Mouse (Mus musculus) testis, adult 2 months (tissue): Measurements from ENCODE around the gene Zg16. TPM values are rescaled to one million over a fixed set of nuclear protein-coding genes. Genes with fewer than 3 reads are reported as not detected.
A peak's percentile ranks its signal among the peaks of the same experiment; 100 is the strongest.

Experiments used
- H3K27ac ChIP-seq: fragments of 200-500 bp; 2 replicates; pipeline ENCODE4 v1.5.1; 2012; ENCODE audit warnings: low read depth, low read length; ENCODE audit not compliant: control insufficient read depth, insufficient read depth
- H3K27me3 ChIP-seq: fragments of 200-500 bp; 2 replicates; pipeline ENCODE4 v1.6.1; 2012; ENCODE audit warnings: mild to moderate bottlenecking, low read length, moderate library complexity; ENCODE audit not compliant: control insufficient read depth, insufficient read depth
- H3K36me3 ChIP-seq: fragments of 200-500 bp; 2 replicates; pipeline ENCODE4 v1.6.1; 2012; ENCODE audit warnings: mild to moderate bottlenecking, low read length; ENCODE audit not compliant: control insufficient read depth, insufficient read depth
- H3K4me1 ChIP-seq: fragments of 200-500 bp; 2 replicates; pipeline ENCODE4 v1.6.1; 2012; ENCODE audit warnings: low read length; ENCODE audit not compliant: control insufficient read depth, insufficient read depth
- H3K4me3 ChIP-seq: fragments of 200-500 bp; 2 replicates; pipeline ENCODE4 v1.5.1; 2012; ENCODE audit warnings: low read depth, mild to moderate bottlenecking, low read length, moderate library complexity, mixed read lengths; ENCODE audit not compliant: control insufficient read depth
- CTCF ChIP-seq: fragments of 200-500 bp; IDR thresholded peaks from 2 replicates; pipeline ENCODE4 v1.5.1; 2012; ENCODE audit warnings: low read depth, mild to moderate bottlenecking, inconsistent platforms, low read length, moderate library complexity; ENCODE audit not compliant: control insufficient read depth, insufficient read depth, insufficient replicate concordance
- POLR2A ChIP-seq: fragments of 200-500 bp; IDR thresholded peaks from 2 replicates; pipeline ENCODE4 v1.6.1; 2012; ENCODE audit warnings: low read depth, mild to moderate bottlenecking, inconsistent platforms, low read length, moderate library complexity; ENCODE audit not compliant: control insufficient read depth
- polyA plus RNA-seq: library from polyadenylated mRNA; depleted of rRNA; stranded (reverse); fragments of >200 nt; gene quantifications from 2 replicates; pipeline ENCODE4 v1.2.3, GENCODE M21; 2012

The Zg16 gene
- polyA plus RNA-seq, 1 experiment, result 0.93 TPM

DNA sequence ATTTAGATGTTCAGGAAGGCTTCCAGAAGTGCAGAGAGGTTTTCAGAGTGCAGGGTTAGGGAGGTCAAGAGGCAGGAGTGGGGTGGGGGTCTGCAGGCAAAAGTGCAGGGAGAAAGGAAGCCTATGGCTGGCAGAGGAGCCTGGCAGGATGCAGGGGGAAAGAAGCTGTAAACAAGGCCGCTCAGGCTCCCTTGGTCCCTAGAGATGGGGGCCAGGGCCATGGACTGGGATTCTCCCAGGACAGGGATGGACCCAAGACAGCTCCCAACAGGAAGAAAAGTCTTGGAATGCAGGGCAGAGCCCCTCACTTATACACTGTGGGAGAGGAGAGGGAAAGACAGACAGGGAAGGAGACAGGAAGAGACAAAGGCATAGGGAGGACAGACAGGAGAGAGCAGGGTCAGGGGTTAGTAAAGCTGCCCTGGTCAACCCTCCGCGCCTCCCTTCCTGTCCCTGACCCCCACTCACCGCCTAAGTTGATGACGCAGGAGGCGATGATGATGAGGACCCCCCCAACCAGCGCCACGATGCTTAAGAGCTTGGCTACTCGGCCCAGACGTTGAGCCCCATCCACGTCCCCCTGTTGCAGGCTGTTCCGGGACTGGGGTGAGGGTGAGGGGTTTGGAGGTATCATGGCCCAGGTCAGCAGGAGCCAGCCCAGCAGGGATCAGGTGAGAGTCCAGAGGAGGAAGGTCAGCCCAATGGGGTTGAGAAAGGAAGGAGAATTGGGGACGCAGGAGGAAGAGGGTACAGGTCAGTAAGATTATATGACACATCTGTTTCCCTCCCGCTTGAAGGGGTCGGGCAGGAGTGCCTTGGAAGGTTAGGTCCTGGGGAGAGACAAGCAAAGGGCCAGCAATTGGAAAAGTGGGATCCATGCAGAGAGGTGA, 68.5 kb downstream of the Zg16 start:
- H3K27me3 ChIP-seq, result no peaks in the 10 kb centered on the region
- TF ChIP-seq CTCF, result no peak

DNA sequence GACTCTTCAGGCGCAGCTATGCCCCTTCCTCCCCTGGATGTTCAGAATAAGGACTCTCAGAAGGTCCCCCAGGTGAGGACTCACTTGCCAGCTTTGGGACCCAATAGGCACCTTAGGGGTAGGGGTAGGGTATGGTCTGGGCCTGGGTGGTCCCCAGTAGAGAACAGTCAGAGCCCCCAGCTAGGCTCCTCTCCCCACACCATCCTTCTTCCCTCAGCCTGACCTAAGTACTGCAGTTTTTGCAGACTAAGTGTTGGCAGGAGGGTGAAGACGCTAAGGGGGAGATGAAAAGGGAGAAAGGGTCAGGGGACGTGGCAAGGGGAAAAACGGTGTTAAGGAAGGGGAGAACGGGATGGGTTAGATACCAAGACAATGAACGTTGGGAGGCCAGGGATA, 69.2 kb downstream of the Zg16 start:
- H3K4me1 ChIP-seq, result peaks cover 25% of the 10 kb centered on the region

More for the DNA sequence above, 68.5 kb downstream of the Zg16 start:
- Histone ChIP-seq H3K4me1 (peaks cover 25% of the 10 kb centered on the region), H3K36me3 (0 out of 2 replicates have a peak, but pooled peaks cover 1% of the 10 kb centered on the region), H3K27ac (no peak overlapping the region), H3K4me3 (no peak overlapping the region)

DNA sequence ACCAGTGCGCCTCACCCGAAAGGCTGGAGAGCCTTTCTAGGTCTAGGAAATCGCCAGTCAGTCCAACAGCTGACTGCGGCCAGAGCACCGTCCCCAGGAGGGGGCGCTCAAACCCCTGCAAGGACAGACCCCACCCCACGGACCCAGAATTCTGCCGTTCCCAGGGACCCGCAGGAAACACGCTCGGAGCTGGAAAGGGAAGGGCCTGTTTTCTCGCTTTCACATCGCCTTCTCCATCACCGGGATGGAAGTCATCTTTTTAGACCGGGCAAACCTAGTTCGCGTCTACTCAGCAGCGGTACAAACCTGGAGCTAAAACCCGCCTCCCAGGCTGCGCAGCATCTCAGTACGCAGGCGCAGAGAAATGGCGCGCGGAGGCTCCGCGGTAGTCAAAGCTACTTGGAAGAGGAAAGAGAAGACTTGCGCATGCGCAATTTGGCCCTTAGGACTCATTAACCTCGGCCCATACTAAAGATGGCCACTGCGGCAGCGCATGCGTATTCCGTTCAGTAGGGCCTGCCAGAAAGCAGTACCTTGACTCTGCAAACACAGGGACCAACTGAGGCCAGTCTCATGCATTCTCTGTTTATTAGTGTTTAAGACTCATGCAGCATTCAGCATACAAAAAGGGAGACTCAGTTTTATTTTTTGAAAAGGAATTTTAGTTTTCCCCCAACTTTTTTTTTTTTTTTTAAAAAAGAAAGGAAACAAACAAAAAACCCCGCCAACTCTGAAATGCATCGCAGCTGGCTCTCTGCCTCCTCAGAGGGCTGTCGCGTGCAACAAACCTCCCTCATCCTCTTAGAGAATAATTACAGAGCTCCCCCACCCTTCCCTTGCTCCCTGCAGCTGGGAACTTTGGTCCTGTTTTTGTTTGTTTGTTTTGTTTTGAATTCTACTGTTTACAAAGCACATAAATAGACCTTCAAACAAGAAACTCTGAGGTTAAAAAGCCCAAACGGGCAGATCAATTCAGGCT, 69.9 kb downstream of the Zg16 start, which contains the start of gene Pagr1a:
TSS of gene Pagr1a (minus strand) at position 382 of the 979 bp plus-strand sequence.
- H3K27me3 ChIP-seq, result no peaks in the 10 kb centered on the region
- TF ChIP-seq CTCF, result peak; percentile 68
- TF ChIP-seq POLR2A, result peak; percentile 83

More for the DNA sequence above, 69.2 kb downstream of the Zg16 start:
- Histone ChIP-seq H3K27ac (no peak overlapping the region), H3K4me3 (no peak overlapping the region), H3K27me3 (no peaks in the 10 kb centered on the region), H3K36me3 (0 out of 2 replicates have a peak, but pooled peaks cover 1% of the 10 kb centered on the region)
- TF ChIP-seq CTCF (no peak), POLR2A (no peak)

DNA sequence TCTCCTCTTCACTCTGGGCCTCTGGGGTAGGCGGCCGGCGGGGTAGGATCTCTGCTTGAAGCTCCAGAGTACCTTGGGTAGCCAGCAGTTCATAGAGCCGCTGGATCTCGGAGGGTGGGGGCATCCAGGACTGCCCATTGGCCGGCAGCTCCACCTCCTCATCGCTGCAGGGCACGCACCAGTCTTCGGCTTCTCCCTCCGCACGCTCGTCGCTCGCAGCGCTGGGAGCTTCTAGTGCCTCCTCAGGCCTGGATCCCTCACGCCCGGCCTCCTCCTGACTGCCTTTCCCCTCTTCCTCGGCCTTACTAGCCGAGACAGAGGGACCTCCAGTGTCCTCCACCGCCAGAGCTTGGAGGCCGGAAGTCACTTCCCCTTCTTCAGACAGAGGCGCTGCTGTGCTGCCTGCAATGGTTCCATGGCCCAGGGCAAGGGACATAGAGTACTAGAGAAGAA, 70.6 kb downstream of the Zg16 start:
- peaks cover 21% of the 10 kb centered on the region for H3K4me1 ChIP-seq
- 0 out of 2 replicates have a peak, but pooled peaks cover 1% of the 10 kb centered on the region for H3K36me3 ChIP-seq

More for the DNA sequence above, 69.9 kb downstream of the Zg16 start, which contains the start of gene Pagr1a:
- 0 out of 2 replicates have a peak, but pooled peaks cover 1% of the 10 kb centered on the region for H3K36me3 ChIP-seq
- peak within 1 kb of the TSS; percentile 83 for H3K27ac ChIP-seq
- peak within 1 kb of the TSS; percentile 87 for H3K4me3 ChIP-seq
- peaks cover 22% of the 10 kb centered on the region for H3K4me1 ChIP-seq

DNA sequence TGATC, 70.8 kb downstream of the Zg16 start, which contains the start of gene Pagr1b:
TSS of gene Pagr1b (minus strand) at position 4 of the 5 bp plus-strand sequence.
- H3K36me3 ChIP-seq, result 0 out of 2 replicates have a peak, but pooled peaks cover 1% of the 10 kb centered on the region
- peaks cover 20% of the 10 kb centered on the region for H3K4me1 ChIP-seq
- TF ChIP-seq POLR2A (no peak), CTCF (no peak)
- H3K4me3 ChIP-seq, result peak within 1 kb of the TSS; percentile 87
- H3K27ac ChIP-seq, result peak within 1 kb of the TSS; percentile 83
- H3K27me3 ChIP-seq, result no peaks in the 10 kb centered on the region

More for the DNA sequence above, 70.6 kb downstream of the Zg16 start:
- no peak for TF ChIP-seq POLR2A
- no peak for TF ChIP-seq CTCF
- Histone ChIP-seq H3K4me3 (peak overlapping the region; percentile 87), H3K27me3 (no peaks in the 10 kb centered on the region), H3K27ac (peak overlapping the region; percentile 83)

DNA sequence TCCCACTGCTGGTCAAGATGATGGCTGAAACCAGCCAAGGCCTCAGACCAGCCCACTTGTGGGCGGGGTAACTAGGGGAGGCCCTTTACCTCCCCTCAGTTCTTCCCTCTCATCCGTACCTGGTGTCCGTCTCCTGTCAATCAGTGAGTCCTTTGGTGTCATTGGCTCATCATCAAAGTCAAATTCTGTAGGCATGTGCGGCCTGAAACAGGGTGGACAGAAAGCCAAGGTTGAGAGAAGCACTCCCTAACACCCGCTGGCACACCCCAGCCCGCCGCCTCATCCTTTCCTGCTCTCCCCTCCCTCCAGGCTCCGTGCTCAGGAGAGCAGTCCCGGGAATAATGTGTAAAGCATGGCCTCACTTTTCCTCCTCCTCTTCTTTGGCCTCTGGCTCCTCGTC, 71.0 kb downstream of the Zg16 start:
- H3K4me1 ChIP-seq, result peaks cover 19% of the 10 kb centered on the region
- H3K4me3 ChIP-seq, result peak overlapping the region; percentile 87
- H3K27ac ChIP-seq, result peak overlapping the region; percentile 83
- 0 out of 2 replicates have a peak, but pooled peaks cover 1% of the 10 kb centered on the region for H3K36me3 ChIP-seq
- H3K27me3 ChIP-seq, result no peaks in the 10 kb centered on the region
- no peak for TF ChIP-seq POLR2A
- TF ChIP-seq CTCF, result no peak

DNA sequence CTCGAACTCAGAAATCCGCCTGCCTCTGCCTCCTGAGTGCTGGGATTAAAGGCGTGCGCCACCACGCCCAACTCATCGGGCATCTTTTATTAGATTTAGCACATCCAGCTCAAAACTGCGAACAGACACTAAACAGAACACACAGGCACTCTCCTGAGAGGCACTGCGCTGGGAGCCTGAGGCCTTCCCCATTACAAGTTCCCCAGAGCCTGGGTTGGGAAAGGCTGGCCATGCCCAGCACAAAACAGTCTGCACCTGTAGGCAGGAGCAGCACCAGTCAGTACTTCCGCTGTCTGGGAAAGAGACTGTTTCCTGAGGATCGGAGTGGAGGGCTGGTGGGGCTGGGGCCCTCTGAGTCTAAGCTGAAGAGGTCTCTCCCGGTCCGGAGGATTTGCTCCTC, 72.1 kb downstream of the Zg16 start:
- H3K36me3 ChIP-seq, result 0 out of 2 replicates have a peak, but pooled peaks cover 1% of the 10 kb centered on the region
- TF ChIP-seq POLR2A (no peak), CTCF (no peak)
- no peaks in the 10 kb centered on the region for H3K27me3 ChIP-seq
- H3K27ac ChIP-seq, result no peak overlapping the region
- no peak overlapping the region for H3K4me3 ChIP-seq
- peaks cover 10% of the 10 kb centered on the region for H3K4me1 ChIP-seq
